Mouse (Mus musculus): ENCODE measurements around the gene Slc2a8. TPM values are rescaled to one million over a fixed set of nuclear protein-coding genes. Genes with fewer than 3 reads are reported as not detected.

Gene Slc2a8
- polyA plus RNA-seq, 1 experiment from 2014 or later, result 18.2 TPM

DNA sequence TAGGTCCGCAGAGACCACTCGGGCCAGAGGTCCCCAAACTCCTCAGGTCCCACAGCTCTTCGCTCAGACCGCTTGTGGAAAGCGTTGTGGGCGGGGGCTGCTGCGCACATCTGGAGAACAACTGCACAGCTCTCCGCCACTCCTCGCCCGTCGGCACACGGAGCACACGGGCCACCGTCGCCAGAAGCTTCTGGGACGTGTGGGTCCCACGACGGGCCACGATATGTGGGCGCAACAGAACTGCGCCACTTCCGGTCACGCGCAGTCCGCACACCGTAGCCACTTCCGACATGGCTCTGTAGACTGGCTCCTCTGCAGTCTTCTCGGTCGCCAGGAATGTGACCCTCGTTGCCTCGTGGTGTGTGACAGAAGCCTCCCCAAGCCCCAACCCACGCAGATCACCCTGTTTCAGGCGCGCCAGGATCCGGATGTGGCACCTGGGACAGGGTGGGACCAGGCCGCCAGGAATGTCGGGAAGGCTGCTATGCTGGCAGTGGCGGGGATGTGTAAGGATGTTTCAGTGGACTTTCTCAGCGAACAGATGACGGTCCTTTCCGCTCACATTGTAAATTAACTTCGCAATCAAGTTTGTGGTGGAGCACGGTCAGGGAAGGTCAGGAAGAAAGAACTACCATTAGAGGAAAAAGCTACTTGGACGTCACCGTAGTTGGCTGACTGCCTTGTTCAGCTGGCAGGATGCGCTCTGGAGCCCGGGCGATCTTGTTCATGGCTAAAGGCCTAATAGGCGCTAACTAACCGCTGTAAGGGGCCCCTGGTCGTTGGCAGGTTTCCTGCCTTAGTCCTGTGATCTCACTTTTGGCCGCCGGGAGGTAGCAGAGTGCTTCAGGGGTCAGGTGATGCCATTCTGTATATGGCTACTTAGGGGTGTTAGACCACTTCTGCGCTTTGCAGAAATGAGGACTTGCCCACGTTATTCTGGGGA is 14.9 kb downstream of the Slc2a8 start:
- Histone ChIP-seq H3K27ac (replicated peaks; ENCODE audit: low read depth, low read length) (peak overlapping the region; percentile 95), H3K4me1 (ENCODE audit: control insufficient read depth, insufficient read depth, low read length) (peaks cover 21% of the 10 kb centered on the region), H3K9me3 (ENCODE audit: control insufficient read depth, low read length) (no peaks in the 10 kb centered on the region), H3K27me3 (ENCODE audit: control insufficient read depth, insufficient read depth, low read length) (no peaks in the 10 kb centered on the region), H3K9ac (replicated peaks; ENCODE audit: low read length) (peak overlapping the region; percentile 84), H3K4me3 (replicated peaks; ENCODE audit: low read depth, low read length) (peak overlapping the region; percentile 67), H3K4me2 (ENCODE audit: low read length) (peak overlapping the region; percentile 93), H3K36me3 (ENCODE audit: control insufficient read depth, insufficient read depth, low read length) (peaks cover 23% of the 10 kb centered on the region)
- DNase-seq (peak; percentile 94), ATAC-seq (ENCODE audit: low FRiP score, low TSS enrichment) (peak; percentile 90)
- 2% methylated on average over 55 of the region's 55 CpGs for WGBS

DNA sequence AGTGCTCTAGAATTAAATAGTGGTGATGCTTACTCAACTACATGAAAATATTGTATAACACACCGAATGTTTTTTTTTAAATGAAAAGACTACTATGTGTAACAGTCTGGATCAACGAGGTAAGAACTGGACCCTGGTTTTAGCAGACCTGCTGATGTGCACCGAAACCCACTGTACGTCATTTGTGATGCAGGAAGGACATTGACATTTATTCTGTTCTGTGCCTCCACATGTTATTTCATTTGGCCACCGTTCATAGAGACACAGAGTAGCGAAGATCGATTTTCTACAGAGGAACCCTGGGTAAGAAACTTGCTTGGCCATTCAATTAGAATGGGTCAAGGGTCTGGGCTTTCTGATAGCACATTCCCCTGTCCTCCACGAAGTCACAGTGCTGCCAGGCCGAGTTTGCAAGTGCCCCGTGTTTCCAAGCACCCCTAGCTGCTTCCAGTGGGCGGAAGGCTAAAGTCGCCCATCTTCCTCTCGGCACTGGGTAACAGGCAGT is 15.6 kb downstream of the Slc2a8 start:
- H3K4me3 ChIP-seq (replicated peaks; ENCODE audit: low read depth, low read length), result peak overlapping the region; percentile 67
- peaks cover 23% of the 10 kb centered on the region for H3K36me3 ChIP-seq (ENCODE audit: control insufficient read depth, insufficient read depth, low read length)
- H3K9ac ChIP-seq (replicated peaks; ENCODE audit: low read length), result peak overlapping the region; percentile 84
- peaks cover 21% of the 10 kb centered on the region for H3K4me1 ChIP-seq (ENCODE audit: control insufficient read depth, insufficient read depth, low read length)
- no peaks in the 10 kb centered on the region for H3K9me3 ChIP-seq (ENCODE audit: control insufficient read depth, low read length)
- ATAC-seq (ENCODE audit: low FRiP score, low TSS enrichment), result no peak
- peak overlapping the region; percentile 95 for H3K27ac ChIP-seq (replicated peaks; ENCODE audit: low read depth, low read length)
- H3K4me2 ChIP-seq (ENCODE audit: low read length), result peak overlapping the region; percentile 93
- 15% methylated on average over 13 of the region's 13 CpGs for WGBS
- peak; percentile 12 for DNase-seq
- H3K27me3 ChIP-seq (ENCODE audit: control insufficient read depth, insufficient read depth, low read length), result no peaks in the 10 kb centered on the region

DNA sequence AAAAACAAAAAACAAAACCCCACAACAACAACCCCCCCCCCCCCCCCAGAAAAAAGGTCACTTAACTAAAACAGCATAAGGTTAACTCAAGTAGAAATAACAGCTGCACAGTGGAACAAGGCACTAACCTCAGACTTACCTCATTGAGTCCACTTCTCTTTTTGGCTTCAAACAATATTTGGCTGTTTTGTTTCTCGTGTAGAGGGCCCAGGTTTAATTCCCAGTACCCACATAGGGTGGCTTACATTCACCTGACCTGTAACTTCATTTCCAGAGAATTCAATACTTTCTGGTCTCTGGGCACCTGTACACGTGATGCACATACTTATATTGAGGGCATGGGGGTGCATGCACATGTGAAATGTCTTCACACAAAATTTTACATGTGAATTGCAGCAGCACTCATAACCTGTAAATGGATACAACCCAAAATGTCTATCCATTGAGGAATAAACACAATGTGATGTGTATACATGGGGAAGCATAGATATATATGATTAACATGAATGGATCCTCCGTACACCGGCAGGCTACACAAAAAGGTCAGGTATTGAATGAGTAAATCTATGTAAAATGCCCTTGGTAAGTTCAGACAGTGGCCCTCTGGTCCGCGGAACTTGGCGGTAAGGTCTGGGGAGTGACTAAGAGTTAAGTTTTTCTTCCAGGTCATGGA is 16.2 kb downstream of the Slc2a8 start:
- Histone ChIP-seq H3K4me3 (replicated peaks; ENCODE audit: low read depth, low read length) (no peak overlapping the region), H3K9ac (replicated peaks; ENCODE audit: low read length) (no peak overlapping the region), H3K4me2 (ENCODE audit: low read length) (peak overlapping the region; percentile 93), H3K36me3 (ENCODE audit: control insufficient read depth, insufficient read depth, low read length) (peaks cover 23% of the 10 kb centered on the region), H3K4me1 (ENCODE audit: control insufficient read depth, insufficient read depth, low read length) (peaks cover 25% of the 10 kb centered on the region), H3K27me3 (ENCODE audit: control insufficient read depth, insufficient read depth, low read length) (no peaks in the 10 kb centered on the region), H3K27ac (replicated peaks; ENCODE audit: low read depth, low read length) (no peak overlapping the region), H3K9me3 (ENCODE audit: control insufficient read depth, low read length) (no peaks in the 10 kb centered on the region)
- ATAC-seq (ENCODE audit: low FRiP score, low TSS enrichment) (no peak), DNase-seq (no peak)
- 15% methylated on average over 7 of the region's 7 CpGs for WGBS

DNA sequence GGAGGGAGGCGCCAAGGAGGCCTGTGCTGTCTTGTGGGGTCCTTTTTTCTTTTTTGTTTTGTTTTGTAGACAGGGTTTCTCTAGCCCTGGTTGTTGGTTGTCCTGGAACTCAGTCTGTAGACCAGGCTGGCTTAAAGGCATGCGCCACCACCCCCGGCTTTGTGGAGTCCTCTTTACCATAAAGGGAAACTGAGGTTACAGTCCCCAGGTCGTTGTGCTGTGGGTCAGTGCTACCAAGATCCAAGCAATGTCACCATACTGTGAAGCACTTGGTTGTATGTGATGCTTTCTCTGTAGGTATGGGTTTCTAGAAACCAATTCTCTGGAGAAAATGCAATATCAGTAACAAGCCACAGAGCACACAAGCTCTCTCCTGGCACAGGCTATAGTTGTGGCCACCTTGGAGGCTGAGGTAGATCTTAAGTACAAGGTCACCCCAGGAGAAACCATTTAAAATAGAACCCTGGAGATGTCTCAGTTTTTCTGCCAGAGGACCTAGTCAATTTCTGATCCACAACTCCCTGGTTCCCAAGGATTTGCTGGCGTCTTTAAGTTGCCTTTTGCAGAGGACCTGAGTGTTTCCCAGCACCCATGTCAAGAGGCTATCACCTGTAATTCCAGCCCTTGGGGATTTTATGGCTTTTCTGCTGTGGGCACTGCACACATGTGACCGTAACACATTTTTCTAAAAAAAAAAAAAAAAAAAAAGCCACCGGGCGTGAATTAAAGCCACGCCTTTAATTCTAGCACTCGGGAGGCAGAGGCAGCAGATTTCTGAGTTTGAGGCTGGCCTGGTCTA is 17.0 kb downstream of the Slc2a8 start:
- H3K36me3 ChIP-seq (ENCODE audit: control insufficient read depth, insufficient read depth, low read length), result peaks cover 23% of the 10 kb centered on the region
- no peak overlapping the region for H3K9ac ChIP-seq (replicated peaks; ENCODE audit: low read length)
- no peak overlapping the region for H3K4me2 ChIP-seq (ENCODE audit: low read length)
- H3K9me3 ChIP-seq (ENCODE audit: control insufficient read depth, low read length), result no peaks in the 10 kb centered on the region
- WGBS, result 29% methylated on average over 10 of the region's 10 CpGs
- H3K4me1 ChIP-seq (ENCODE audit: control insufficient read depth, insufficient read depth, low read length), result peaks cover 27% of the 10 kb centered on the region
- no peaks in the 10 kb centered on the region for H3K27me3 ChIP-seq (ENCODE audit: control insufficient read depth, insufficient read depth, low read length)
- ATAC-seq (ENCODE audit: low FRiP score, low TSS enrichment) (no peak), DNase-seq (no peak)
- no peak overlapping the region for H3K4me3 ChIP-seq (replicated peaks; ENCODE audit: low read depth, low read length)
- H3K27ac ChIP-seq (replicated peaks; ENCODE audit: low read depth, low read length), result no peak overlapping the region

DNA sequence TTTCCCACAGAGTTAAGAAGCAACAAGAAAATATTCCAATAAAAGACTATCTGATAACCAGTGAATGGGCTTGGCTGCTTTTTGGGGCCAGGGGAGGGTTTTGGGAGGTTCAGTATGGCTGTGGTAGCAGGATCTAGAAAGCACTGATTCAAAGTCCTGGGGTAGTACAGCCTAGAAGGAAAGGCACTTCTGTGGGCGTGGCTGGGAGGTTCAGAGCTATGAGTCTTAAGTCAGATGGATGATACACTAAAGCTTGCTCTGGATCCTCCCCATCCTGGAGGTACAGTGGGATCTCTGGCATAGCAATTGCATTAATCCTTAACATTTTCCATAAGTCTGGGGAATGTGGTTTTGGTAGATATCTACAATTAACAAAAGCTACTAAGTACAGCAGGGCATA is 17.9 kb downstream of the Slc2a8 start:
- 73% methylated on average over 1 of the region's 1 CpGs for WGBS
- no peaks in the 10 kb centered on the region for H3K27me3 ChIP-seq (ENCODE audit: control insufficient read depth, insufficient read depth, low read length)
- ATAC-seq (ENCODE audit: low FRiP score, low TSS enrichment) (no peak), DNase-seq (no peak)
- H3K9me3 ChIP-seq (ENCODE audit: control insufficient read depth, low read length), result no peaks in the 10 kb centered on the region
- H3K27ac ChIP-seq (replicated peaks; ENCODE audit: low read depth, low read length), result no peak overlapping the region
- peaks cover 27% of the 10 kb centered on the region for H3K4me1 ChIP-seq (ENCODE audit: control insufficient read depth, insufficient read depth, low read length)
- no peak overlapping the region for H3K9ac ChIP-seq (replicated peaks; ENCODE audit: low read length)
- H3K4me3 ChIP-seq (replicated peaks; ENCODE audit: low read depth, low read length), result no peak overlapping the region
- peaks cover 23% of the 10 kb centered on the region for H3K36me3 ChIP-seq (ENCODE audit: control insufficient read depth, insufficient read depth, low read length)
- no peak overlapping the region for H3K4me2 ChIP-seq (ENCODE audit: low read length)

DNA sequence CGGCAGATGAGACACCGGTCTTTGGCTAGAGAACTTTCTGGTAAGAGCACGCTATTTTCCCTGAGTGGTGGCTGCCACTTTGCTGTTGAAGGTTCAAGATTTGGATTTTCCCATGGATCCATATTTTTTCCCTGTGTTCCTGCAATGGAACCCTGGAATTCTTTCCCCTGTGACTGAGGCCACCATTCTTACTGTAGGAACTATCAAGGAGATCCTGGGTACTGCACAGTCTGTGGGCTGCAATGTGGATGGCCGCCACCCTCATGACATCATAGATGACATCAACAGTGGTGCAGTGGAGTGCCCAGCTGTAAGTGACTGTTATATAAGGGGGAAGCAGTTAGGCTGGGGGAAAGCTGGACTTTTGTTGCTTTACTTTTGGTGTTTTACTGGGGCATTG is 18.3 kb downstream of the Slc2a8 start:
- Histone ChIP-seq H3K27ac (replicated peaks; ENCODE audit: low read depth, low read length) (no peak overlapping the region), H3K4me1 (ENCODE audit: control insufficient read depth, insufficient read depth, low read length) (peaks cover 27% of the 10 kb centered on the region), H3K36me3 (ENCODE audit: control insufficient read depth, insufficient read depth, low read length) (peaks cover 23% of the 10 kb centered on the region), H3K4me3 (replicated peaks; ENCODE audit: low read depth, low read length) (peak overlapping the region; percentile 81; the same call in 1 of the 2 replicates), H3K4me2 (ENCODE audit: low read length) (no peak overlapping the region; the same call in 1 of the 2 replicates), H3K9me3 (ENCODE audit: control insufficient read depth, low read length) (no peaks in the 10 kb centered on the region), H3K9ac (replicated peaks; ENCODE audit: low read length) (no peak overlapping the region; the same call in 1 of the 2 replicates), H3K27me3 (ENCODE audit: control insufficient read depth, insufficient read depth, low read length) (no peaks in the 10 kb centered on the region)
- DNase-seq, result no peak
- WGBS, result 75% methylated on average over 4 of the region's 4 CpGs
- ATAC-seq (ENCODE audit: low FRiP score, low TSS enrichment), result no peak

DNA sequence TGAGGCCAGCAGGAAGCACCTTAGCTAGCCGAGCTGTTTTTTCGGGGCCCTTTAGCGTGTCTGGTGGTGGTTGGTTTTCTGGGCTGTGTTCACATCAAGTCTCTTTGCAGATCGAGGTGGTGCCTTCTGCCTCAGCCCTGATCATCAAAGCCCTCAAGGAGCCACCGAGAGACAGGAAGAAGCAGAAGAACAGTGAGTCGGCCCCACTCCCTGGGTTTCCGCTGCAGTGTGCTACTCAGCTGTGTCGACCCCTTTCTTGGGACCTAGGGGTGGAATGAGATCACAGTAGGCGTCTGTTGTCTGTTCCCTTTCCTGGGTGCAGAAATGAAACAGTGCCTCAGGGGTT is 19.0 kb downstream of the Slc2a8 start:
- Histone ChIP-seq H3K4me3 (replicated peaks; ENCODE audit: low read depth, low read length) (peak overlapping the region; percentile 81), H3K4me2 (ENCODE audit: low read length) (peak overlapping the region; percentile 98), H3K36me3 (ENCODE audit: control insufficient read depth, insufficient read depth, low read length) (peaks cover 28% of the 10 kb centered on the region), H3K9ac (replicated peaks; ENCODE audit: low read length) (peak overlapping the region; percentile 81), H3K4me1 (ENCODE audit: control insufficient read depth, insufficient read depth, low read length) (peaks cover 26% of the 10 kb centered on the region), H3K27me3 (ENCODE audit: control insufficient read depth, insufficient read depth, low read length) (no peaks in the 10 kb centered on the region), H3K27ac (replicated peaks; ENCODE audit: low read depth, low read length) (no peak overlapping the region), H3K9me3 (ENCODE audit: control insufficient read depth, low read length) (no peaks in the 10 kb centered on the region)
- no peak for DNase-seq
- WGBS, result 13% methylated on average over 9 of the region's 9 CpGs
- no peak for ATAC-seq (ENCODE audit: low FRiP score, low TSS enrichment)
